Mouse (Mus musculus): ENCODE results near the gene Ifna16.
A peak's percentile ranks its signal among the peaks of the same experiment; 100 is the strongest.

Ifna16 gene

DNA sequence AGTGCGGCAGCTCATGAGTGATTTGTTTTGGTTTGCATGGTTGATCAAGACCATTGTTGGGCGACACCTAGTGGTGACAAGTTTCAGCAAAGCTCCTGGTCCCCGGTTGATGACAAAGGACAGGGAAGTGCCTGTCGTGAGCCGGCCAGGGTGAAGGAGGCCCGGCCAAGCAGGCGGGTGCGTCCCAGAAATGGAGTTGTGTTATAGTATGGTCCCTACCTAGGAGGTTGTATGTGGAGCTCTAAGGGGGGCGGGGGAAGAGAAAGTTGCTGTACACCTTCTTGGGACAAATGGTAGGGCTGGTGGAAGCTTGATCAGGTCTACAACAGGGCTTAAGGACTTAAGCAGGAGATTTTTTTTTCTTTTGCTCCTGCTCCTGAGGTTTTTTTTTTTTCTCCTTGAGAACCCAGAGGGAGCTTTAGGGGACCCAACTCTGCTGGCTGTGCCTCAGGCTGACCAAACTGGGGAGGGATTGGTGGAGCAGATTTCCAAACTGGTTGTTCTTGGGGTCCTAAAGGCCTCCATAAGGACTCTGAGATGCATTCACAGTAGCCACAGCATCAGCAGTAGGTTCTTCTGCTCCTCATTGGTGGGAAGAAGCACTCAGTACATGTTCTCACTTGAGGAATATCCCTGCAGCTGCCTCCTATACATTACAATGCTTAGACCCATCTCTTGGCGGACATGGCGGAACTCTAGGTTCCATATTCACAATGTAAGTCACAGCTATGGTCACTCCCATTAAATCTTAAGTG is 35.5 kb downstream of the Ifna16 start:
- peak; percentile 97 for DNase-seq

DNA sequence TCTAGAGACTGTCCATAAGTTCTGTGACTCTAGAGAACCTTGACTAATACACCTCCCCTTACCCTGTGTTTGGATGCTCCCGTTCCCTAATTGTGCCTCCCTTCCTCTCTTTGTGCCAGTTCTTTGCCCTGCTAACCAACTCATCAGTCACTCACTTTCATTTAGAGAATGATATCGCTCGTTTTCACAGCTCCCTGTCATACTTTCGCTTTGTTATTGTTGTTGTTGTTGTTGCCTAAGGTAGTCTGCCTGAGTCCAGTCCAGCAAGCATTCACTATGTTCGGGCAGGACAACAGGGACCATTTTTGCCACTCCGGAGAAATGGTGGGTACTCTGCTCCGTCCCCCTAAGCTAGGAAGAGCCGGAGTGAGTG is 36.0 kb downstream of the Ifna16 start:
- DNase-seq: no peak

DNA sequence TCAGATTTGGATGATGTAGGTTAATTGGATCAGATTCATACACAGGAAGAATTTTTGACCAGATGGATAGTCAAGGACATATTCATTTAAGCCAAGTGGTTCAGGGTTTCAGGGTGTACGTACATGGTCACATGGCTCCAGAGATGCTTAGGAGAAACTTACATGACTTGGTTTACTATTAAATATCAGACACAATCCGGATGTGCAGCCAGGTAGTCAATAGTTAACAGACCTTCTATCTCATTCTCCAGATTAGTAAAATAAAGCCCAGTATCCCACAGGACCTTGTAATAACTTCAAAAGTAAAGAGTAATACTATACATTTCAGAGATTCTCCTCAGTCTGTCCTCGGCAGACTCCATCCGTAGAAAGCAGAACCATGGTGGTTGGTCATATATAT is 42.4 kb downstream of the Ifna16 start, which contains the start of gene C87499:
TSS of gene C87499 (minus strand) at position 101 of the 400 bp plus-strand sequence.
- DNase-seq: no peak

All from kidney, postnatal 10 days (tissue).